Mouse (Mus musculus) lung, embryonic 15.5 days (tissue): Measurements from ENCODE around the gene Prmt9. TPM values are rescaled to one million over a fixed set of nuclear protein-coding genes. Genes with fewer than 3 reads are reported as not detected.

Experiments used
- ATAC-seq: fragments of 200-750 bp; cut with Nextera tagmentation; 2 replicates; pipeline ENCODE4 v1.8.0; 2017; ENCODE audit warnings: moderate number of reproducible peaks, borderline replicate concordance; ENCODE audit not compliant: low FRiP score, low TSS enrichment; ENCODE audit errors: extremely low read depth
- H3K27ac ChIP-seq: fragments of 300-500 bp; sonication (generic); 2 replicates; pipeline ENCODE4 v1.5.1; 2015; ENCODE audit warnings: moderate library complexity, mild to moderate bottlenecking, inconsistent platforms
- H3K27me3 ChIP-seq: fragments of 300-500 bp; sonication (generic); 2 replicates; pipeline ENCODE4 v1.6.1; 2015; ENCODE audit warnings: inconsistent platforms
- H3K36me3 ChIP-seq: fragments of 300-500 bp; sonication (generic); 2 replicates; pipeline ENCODE4 v1.6.1; 2015; ENCODE audit warnings: inconsistent platforms
- H3K4me1 ChIP-seq: fragments of 300-500 bp; sonication (generic); 2 replicates; pipeline ENCODE4 v1.6.1; 2015; ENCODE audit warnings: inconsistent platforms
- H3K4me2 ChIP-seq: fragments of 300-500 bp; sonication (generic); 2 replicates; pipeline ENCODE4 v1.6.1; 2015; ENCODE audit warnings: inconsistent platforms, mild to moderate bottlenecking, moderate library complexity
- H3K4me3 ChIP-seq: fragments of 300-500 bp; sonication (generic); 2 replicates; pipeline ENCODE4 v1.5.1; 2015; ENCODE audit warnings: mild to moderate bottlenecking, inconsistent platforms
- H3K9ac ChIP-seq: fragments of 300-500 bp; sonication (generic); 2 replicates; pipeline ENCODE4 v1.6.1; 2015; ENCODE audit warnings: inconsistent platforms
- H3K9me3 ChIP-seq: fragments of 300-500 bp; sonication (generic); 2 replicates; pipeline ENCODE4 v1.6.1; 2016; ENCODE audit warnings: inconsistent platforms
- WGBS: fragments of 180-500 bp; shearing (Covaris S2); methylation state at CpG from one replicate; pipeline ENCODE4 v1.1.7; 2015; 5-methylcytosine and 5-hydroxymethylcytosine counted together
- polyA plus RNA-seq: library from polyadenylated mRNA; unstranded; fragments of >200 nt; fragmentation: Nextera tagmentation; extraction: Ambion mirVana; gene quantifications from 2 replicates; pipeline ENCODE4 v1.2.1, GENCODE M21; 2015

The Prmt9 gene
- polyA plus RNA-seq: 18.0 and 19.5 TPM in 2 replicates

DNA sequence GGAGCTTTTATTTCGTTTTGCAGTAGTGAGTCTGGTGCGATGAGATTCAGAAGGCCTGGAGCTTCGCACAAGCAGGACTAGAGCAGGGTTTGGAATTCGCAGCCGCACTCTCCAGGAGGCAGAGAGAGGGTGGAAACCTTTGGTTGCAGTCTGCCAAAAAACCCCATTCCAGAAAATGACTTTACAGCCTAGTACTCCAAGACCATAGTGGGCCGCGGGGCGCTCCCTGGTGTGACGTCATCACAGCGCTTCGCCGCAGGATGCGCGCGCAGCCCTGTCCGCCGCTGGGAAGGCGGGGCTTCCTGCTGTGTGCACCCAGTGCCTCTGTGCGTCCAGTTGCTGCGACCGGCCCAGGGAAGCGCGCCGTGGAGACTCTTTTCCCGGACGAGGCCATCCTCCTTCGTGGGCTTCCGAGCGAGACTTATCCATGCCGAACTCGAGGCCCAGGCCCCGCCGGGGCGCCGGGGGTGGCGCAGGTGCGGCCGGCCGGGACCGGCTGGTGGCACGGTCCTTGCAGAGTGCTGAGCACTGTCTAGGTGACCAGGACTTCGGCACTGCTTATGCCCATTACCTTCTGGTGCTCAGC lies at the start of gene Prmt9:
Gene Prmt9 (plus strand): TSS at position 277 of the 586 bp plus-strand sequence.
- WGBS: 3% methylated on average over 42 of the region's 42 CpGs

DNA sequence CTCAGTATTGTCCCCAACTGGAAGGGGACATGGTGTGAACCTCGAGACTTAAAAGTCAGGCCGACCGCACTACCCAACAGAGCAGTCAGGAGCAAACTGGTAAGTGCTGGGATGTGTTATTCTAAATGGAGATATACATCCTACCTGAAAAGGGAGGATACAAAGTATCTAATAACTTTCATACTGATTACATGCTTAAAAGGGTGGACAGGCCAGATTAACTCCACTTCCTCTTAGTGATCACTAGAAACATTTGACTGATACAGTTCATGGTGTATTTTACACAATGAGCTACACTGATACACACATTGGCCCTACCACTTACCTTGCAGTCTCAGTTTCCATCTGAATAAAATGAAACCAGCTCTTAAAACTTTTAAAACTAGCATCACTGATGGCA lies 48.9 kb upstream of the Prmt9 start:
- Histone ChIP-seq H3K9ac (no peak overlapping the region), H3K9me3 (no peaks in the 10 kb centered on the region), H3K27ac (no peak overlapping the region), H3K4me3 (no peak overlapping the region), H3K4me1 (peaks cover 10% of the 10 kb centered on the region), H3K4me2 (no peak overlapping the region), H3K27me3 (no peaks in the 10 kb centered on the region), H3K36me3 (no peaks in the 10 kb centered on the region)
- WGBS: 90% methylated on average over 3 of the region's 3 CpGs
- ATAC-seq: no peak

More for the DNA sequence above, at the start of gene Prmt9:
- ATAC-seq: peak; percentile 97
- Histone ChIP-seq H3K4me3 (peak within 1 kb of the TSS; percentile 79), H3K9ac (peak within 1 kb of the TSS; percentile 94), H3K36me3 (peaks cover 27% of the 10 kb centered on the region), H3K4me1 (peaks cover 4% of the 10 kb centered on the region; the same call in 1 of the 2 replicates), H3K9me3 (no peaks in the 10 kb centered on the region), H3K27me3 (no peaks in the 10 kb centered on the region), H3K4me2 (peak within 1 kb of the TSS; percentile 60), H3K27ac (peak within 1 kb of the TSS; percentile 83)

- H3K4me2 ChIP-seq: no peak overlapping the region
- no peak for ATAC-seq
- H3K4me3 ChIP-seq: no peak overlapping the region
- WGBS: 69% methylated on average over 8 of the region's 8 CpGs
- H3K4me1 ChIP-seq: peaks cover 10% of the 10 kb centered on the region
- no peaks in the 10 kb centered on the region for H3K27me3 ChIP-seq
- H3K9ac ChIP-seq: no peak overlapping the region
- no peak overlapping the region for H3K27ac ChIP-seq
- no peaks in the 10 kb centered on the region for H3K9me3 ChIP-seq
- no peaks in the 10 kb centered on the region for H3K36me3 ChIP-seq
Observed at GRCm38 (mm10) chr8:77501131-77501530, 48.1 kb upstream of the Prmt9 start.

GRCm38 (mm10) chr8:77502547-77502946 lies 46.6 kb upstream of the Prmt9 start:
- no peak overlapping the region for H3K9ac ChIP-seq
- WGBS: 86% methylated on average over 6 of the region's 6 CpGs
- no peak overlapping the region for H3K4me3 ChIP-seq
- H3K4me2 ChIP-seq: no peak overlapping the region
- H3K9me3 ChIP-seq: no peaks in the 10 kb centered on the region
- no peaks in the 10 kb centered on the region for H3K27me3 ChIP-seq
- H3K27ac ChIP-seq: no peak overlapping the region
- H3K36me3 ChIP-seq: no peaks in the 10 kb centered on the region
- H3K4me1 ChIP-seq: peaks cover 4% of the 10 kb centered on the region
- ATAC-seq: no peak

DNA sequence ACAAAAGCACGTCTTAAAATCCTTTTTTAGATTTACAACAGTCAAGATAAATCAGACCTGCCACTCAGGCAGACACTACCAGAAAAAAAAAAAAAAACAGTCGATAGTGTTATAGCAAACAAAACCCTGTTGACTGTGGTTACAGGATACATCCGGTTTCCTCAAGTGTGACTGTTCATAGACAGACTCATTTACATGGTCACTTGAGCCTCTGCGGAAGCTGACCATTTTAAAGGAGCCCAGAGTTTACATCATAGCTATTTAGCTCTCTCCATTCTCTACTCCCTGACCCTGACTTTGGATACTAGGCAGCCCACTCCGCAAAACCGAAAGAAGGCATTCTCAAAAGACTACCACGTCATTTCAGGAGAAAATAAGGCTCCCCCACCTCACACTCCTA lies 42.7 kb upstream of the Prmt9 start:
- H3K4me1 ChIP-seq: no peaks in the 10 kb centered on the region
- no peak overlapping the region for H3K9ac ChIP-seq
- ATAC-seq: no peak
- H3K27ac ChIP-seq: no peak overlapping the region
- no peaks in the 10 kb centered on the region for H3K9me3 ChIP-seq
- H3K4me3 ChIP-seq: no peak overlapping the region
- no peaks in the 10 kb centered on the region for H3K36me3 ChIP-seq
- no peaks in the 10 kb centered on the region for H3K27me3 ChIP-seq
- WGBS: 70% methylated on average over 7 of the region's 7 CpGs
- no peak overlapping the region for H3K4me2 ChIP-seq

- no peak overlapping the region for H3K27ac ChIP-seq
- H3K36me3 ChIP-seq: no peaks in the 10 kb centered on the region
- 0 out of 2 replicates have a peak, but pooled peaks cover 1% of the 10 kb centered on the region for H3K4me1 ChIP-seq
- H3K4me3 ChIP-seq: no peak overlapping the region
- no peaks in the 10 kb centered on the region for H3K27me3 ChIP-seq
- H3K4me2 ChIP-seq: no peak overlapping the region
- H3K9ac ChIP-seq: no peak overlapping the region
- WGBS: 67% methylated on average over 10 of the region's 10 CpGs
- no peak for ATAC-seq
- no peaks in the 10 kb centered on the region for H3K9me3 ChIP-seq
Observed at GRCm38 (mm10) chr8:77507510-77508035, 41.6 kb upstream of the Prmt9 start.

DNA sequence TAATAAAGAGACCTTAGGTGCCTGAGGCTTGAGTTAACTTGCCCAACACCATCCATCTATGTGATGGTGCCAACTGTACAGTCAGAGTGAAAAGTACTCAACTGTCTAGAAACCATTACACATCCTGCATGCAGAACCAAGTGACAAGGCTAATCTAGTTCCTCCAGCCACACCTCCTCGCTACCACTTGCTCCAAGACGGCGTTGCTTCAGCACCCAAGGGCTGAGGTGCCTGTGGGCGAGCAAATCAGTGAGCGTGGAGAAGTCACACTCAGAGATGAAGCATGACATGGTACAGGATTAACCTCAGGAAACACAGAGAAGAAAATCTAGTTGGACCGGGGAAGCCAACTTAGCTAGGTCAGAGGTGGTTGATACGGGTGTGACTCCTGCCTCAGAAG lies 40.2 kb upstream of the Prmt9 start:
- H3K27ac ChIP-seq: no peak overlapping the region
- H3K9me3 ChIP-seq: no peaks in the 10 kb centered on the region
- no peak for ATAC-seq
- no peaks in the 10 kb centered on the region for H3K27me3 ChIP-seq
- no peak overlapping the region for H3K4me3 ChIP-seq
- 0 out of 2 replicates have a peak, but pooled peaks cover 5% of the 10 kb centered on the region for H3K4me1 ChIP-seq
- 89% methylated on average over 7 of the region's 7 CpGs for WGBS
- H3K4me2 ChIP-seq: no peak overlapping the region
- no peak overlapping the region for H3K9ac ChIP-seq
- no peaks in the 10 kb centered on the region for H3K36me3 ChIP-seq

GRCm38 (mm10) chr8:77510426-77510825 lies 38.8 kb upstream of the Prmt9 start:
- Histone ChIP-seq H3K9me3 (no peaks in the 10 kb centered on the region), H3K9ac (no peak overlapping the region), H3K4me2 (no peak overlapping the region), H3K27me3 (no peaks in the 10 kb centered on the region), H3K27ac (no peak overlapping the region), H3K36me3 (no peaks in the 10 kb centered on the region), H3K4me1 (0 out of 2 replicates have a peak, but pooled peaks cover 5% of the 10 kb centered on the region), H3K4me3 (no peak overlapping the region)
- ATAC-seq: no peak
- 60% methylated on average over 3 of the region's 3 CpGs for WGBS

DNA sequence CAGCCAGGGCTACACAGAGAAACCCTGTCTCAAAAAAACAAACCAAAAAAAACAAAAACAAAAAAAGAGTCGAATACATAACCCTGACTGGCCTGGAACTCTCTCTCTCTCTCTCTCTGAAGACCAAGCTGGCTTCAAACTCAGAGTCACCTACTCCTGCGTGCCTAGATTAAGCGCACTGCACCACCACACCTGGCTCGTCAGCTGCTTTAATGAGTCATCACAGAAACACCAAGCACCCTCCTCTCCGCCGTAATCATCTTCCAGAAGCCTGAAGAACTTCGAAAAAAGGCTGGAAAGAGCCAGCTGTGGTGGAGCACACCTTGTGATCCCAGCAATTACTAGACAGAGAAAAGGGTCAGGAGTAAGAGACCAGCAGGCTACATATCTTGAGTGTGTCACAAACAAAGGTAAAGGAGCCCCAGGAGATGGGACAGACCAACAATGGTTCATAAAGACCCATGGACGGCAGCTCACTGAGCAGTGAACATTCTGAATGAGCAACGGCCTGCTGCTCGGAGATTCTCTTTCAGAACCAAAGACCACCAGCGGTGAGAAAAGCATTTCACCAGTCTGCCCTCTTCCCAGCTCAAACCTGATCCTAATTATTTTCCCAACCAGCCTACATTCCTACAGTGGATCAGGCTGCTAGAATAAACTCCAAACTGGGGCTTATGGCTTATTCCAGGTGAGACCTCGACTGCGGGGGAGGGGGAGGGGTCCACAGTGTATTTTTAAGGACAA lies 37.3 kb upstream of the Prmt9 start:
- 73% methylated on average over 13 of the region's 13 CpGs for WGBS
- no peaks in the 10 kb centered on the region for H3K36me3 ChIP-seq
- no peaks in the 10 kb centered on the region for H3K27me3 ChIP-seq
- peaks cover 17% of the 10 kb centered on the region for H3K4me1 ChIP-seq
- H3K4me2 ChIP-seq: no peak overlapping the region
- no peak overlapping the region for H3K9ac ChIP-seq
- no peak overlapping the region for H3K27ac ChIP-seq
- H3K9me3 ChIP-seq: no peaks in the 10 kb centered on the region
- no peak overlapping the region for H3K4me3 ChIP-seq
- ATAC-seq: no peak

GRCm38 (mm10) chr8:77515201-77515600 lies 34.0 kb upstream of the Prmt9 start:
- no peak for ATAC-seq
- no peak overlapping the region for H3K27ac ChIP-seq
- H3K9ac ChIP-seq: no peak overlapping the region
- H3K4me3 ChIP-seq: no peak overlapping the region
- no peaks in the 10 kb centered on the region for H3K36me3 ChIP-seq
- WGBS: 86% methylated on average over 8 of the region's 8 CpGs
- no peaks in the 10 kb centered on the region for H3K27me3 ChIP-seq
- H3K4me1 ChIP-seq: peaks cover 25% of the 10 kb centered on the region
- no peak overlapping the region for H3K4me2 ChIP-seq
- no peaks in the 10 kb centered on the region for H3K9me3 ChIP-seq

GRCm38 (mm10) chr8:77515786-77516185 lies 33.4 kb upstream of the Prmt9 start:
- H3K4me1 ChIP-seq: peaks cover 25% of the 10 kb centered on the region
- H3K9ac ChIP-seq: no peak overlapping the region
- H3K27ac ChIP-seq: no peak overlapping the region
- no peak for ATAC-seq
- WGBS: 60% methylated on average over 8 of the region's 8 CpGs
- peak overlapping the region; percentile 90 for H3K4me3 ChIP-seq
- no peaks in the 10 kb centered on the region for H3K27me3 ChIP-seq
- H3K36me3 ChIP-seq: no peaks in the 10 kb centered on the region
- H3K4me2 ChIP-seq: peak overlapping the region; percentile 75
- H3K9me3 ChIP-seq: no peaks in the 10 kb centered on the region

- H3K36me3 ChIP-seq: no peaks in the 10 kb centered on the region
- H3K4me1 ChIP-seq: peaks cover 25% of the 10 kb centered on the region
- no peak for ATAC-seq
- H3K27ac ChIP-seq: peak overlapping the region; percentile 91; the same call in 1 of the 2 replicates
- peak overlapping the region; percentile 90 for H3K4me3 ChIP-seq
- no peaks in the 10 kb centered on the region for H3K9me3 ChIP-seq
- 3% methylated on average over 10 of the region's 10 CpGs for WGBS
- peak overlapping the region; percentile 92 for H3K9ac ChIP-seq
- peak overlapping the region; percentile 75 for H3K4me2 ChIP-seq
- no peaks in the 10 kb centered on the region for H3K27me3 ChIP-seq
Observed at GRCm38 (mm10) chr8:77516845-77517244, 32.4 kb upstream of the Prmt9 start.
